Mouse (Mus musculus): Measurements from ENCODE around the gene 9630041A04Rik.

9630041A04Rik gene

GRCm38 (mm10) chr9:101915082-101915481 is 53.4 kb downstream of the 9630041A04Rik start:
- in situ Hi-C loops (cut with MboI; ENCODE audit: unreplicated experiment in 2 of 2): no loop called here

- in situ Hi-C loops (cut with MboI; ENCODE audit: unreplicated experiment in 2 of 2): no loop called here
Observed at GRCm38 (mm10) chr9:101918771-101919170, 57.1 kb downstream of the 9630041A04Rik start.

- in situ Hi-C loops (cut with MboI; ENCODE audit: unreplicated experiment in 2 of 2): no loop called here
Observed at GRCm38 (mm10) chr9:101919324-101919723, 57.7 kb downstream of the 9630041A04Rik start.

GRCm38 (mm10) chr9:101922846-101923245 is 61.2 kb downstream of the 9630041A04Rik start:
- in situ Hi-C loops (cut with MboI; ENCODE audit: unreplicated experiment in 2 of 2): no loop called here

GRCm38 (mm10) chr9:101924829-101925228 is 63.2 kb downstream of the 9630041A04Rik start:
- in situ Hi-C loops (cut with MboI; ENCODE audit: unreplicated experiment in 2 of 2): no loop called here

GRCm38 (mm10) chr9:101933946-101934573 is 72.4 kb downstream of the 9630041A04Rik start:
- in situ Hi-C loops (cut with MboI; ENCODE audit: unreplicated experiment in 2 of 2): no loop called here

- in situ Hi-C loops (cut with MboI; ENCODE audit: unreplicated experiment in 2 of 2): no loop called here
Observed at GRCm38 (mm10) chr9:101934887-101935286, 73.2 kb downstream of the 9630041A04Rik start.

GRCm38 (mm10) chr9:101938066-101938465 is 76.4 kb downstream of the 9630041A04Rik start:
- in situ Hi-C loops (cut with MboI; ENCODE audit: unreplicated experiment in 2 of 2): no loop called here

- in situ Hi-C loops (cut with MboI; ENCODE audit: unreplicated experiment in 2 of 2): no loop called here
Observed at GRCm38 (mm10) chr9:101939006-101939405, 77.4 kb downstream of the 9630041A04Rik start.

- in situ Hi-C loops (cut with MboI; ENCODE audit: unreplicated experiment in 2 of 2): no loop called here
Observed at GRCm38 (mm10) chr9:101940182-101940581, 78.5 kb downstream of the 9630041A04Rik start.

- in situ Hi-C loops (cut with MboI; ENCODE audit: unreplicated experiment in 2 of 2): no loop called here
Observed at GRCm38 (mm10) chr9:101942058-101942669, 80.5 kb downstream of the 9630041A04Rik start.

- in situ Hi-C loops (cut with MboI; ENCODE audit: unreplicated experiment in 2 of 2): no loop called here
Observed at GRCm38 (mm10) chr9:101945326-101945725, 83.7 kb downstream of the 9630041A04Rik start.

- in situ Hi-C loops (cut with MboI; ENCODE audit: unreplicated experiment in 2 of 2): no loop called here
Observed at GRCm38 (mm10) chr9:101945814-101946213, 84.2 kb downstream of the 9630041A04Rik start.

GRCm38 (mm10) chr9:101950101-101950500 is 88.5 kb downstream of the 9630041A04Rik start:
- in situ Hi-C loops (cut with MboI; ENCODE audit: unreplicated experiment in 2 of 2): no loop called here

- in situ Hi-C loops (cut with MboI; ENCODE audit: unreplicated experiment in 2 of 2): no loop called here
Observed at GRCm38 (mm10) chr9:101954529-101954928, 92.9 kb downstream of the 9630041A04Rik start.

- in situ Hi-C loops (cut with MboI; ENCODE audit: unreplicated experiment in 2 of 2): no loop called here
Observed at GRCm38 (mm10) chr9:101956228-101956627, 94.6 kb downstream of the 9630041A04Rik start.

- in situ Hi-C loops (cut with MboI; ENCODE audit: unreplicated experiment in 2 of 2): no loop called here
Observed at GRCm38 (mm10) chr9:101971806-101972205, 110.2 kb downstream of the 9630041A04Rik start.

- in situ Hi-C loops (cut with MboI; ENCODE audit: unreplicated experiment in 2 of 2): no loop called here
Observed at GRCm38 (mm10) chr9:101972314-101972713, 110.7 kb downstream of the 9630041A04Rik start.

GRCm38 (mm10) chr9:101976884-101977465 is 115.3 kb downstream of the 9630041A04Rik start:
- in situ Hi-C loops (cut with MboI; ENCODE audit: unreplicated experiment in 2 of 2): no loop called here

GRCm38 (mm10) chr9:101981161-101981560 is 119.5 kb downstream of the 9630041A04Rik start:
- in situ Hi-C loops (cut with MboI; ENCODE audit: unreplicated experiment in 2 of 2): no loop called here

GRCm38 (mm10) chr9:101982378-101982777 is 120.7 kb downstream of the 9630041A04Rik start:
- in situ Hi-C loops (cut with MboI; ENCODE audit: unreplicated experiment in 2 of 2): no loop called here

GRCm38 (mm10) chr9:101986910-101987309 is 125.3 kb downstream of the 9630041A04Rik start:
- in situ Hi-C loops (cut with MboI; ENCODE audit: unreplicated experiment in 2 of 2): no loop called here

Data from v-Abl transformed pro-B cells (cell line).